Mouse (Mus musculus) lung, adult 2 months (tissue): ENCODE measurements around the gene Rarres1. TPM values are rescaled to one million over a fixed set of nuclear protein-coding genes. Genes with fewer than 3 reads are reported as not detected.

ENCODE experiments used
- DNase-seq: peaks from one replicate; pipeline ENCODE4 v3.0.0; 2022
- H3K4me1 ChIP-seq: fragments of 200-500 bp; 2 replicates; pipeline ENCODE4 v1.6.1; 2011; ENCODE audit warnings: low read length; ENCODE audit not compliant: control insufficient read depth, insufficient read depth
- H3K4me3 ChIP-seq: fragments of 200-500 bp; replicated peaks from 2 replicates; pipeline ENCODE3; 2011; ENCODE audit warnings: low read depth, mild to moderate bottlenecking, control low read depth, low read length; ENCODE audit errors: extremely low read depth
- CTCF ChIP-seq: fragments of 200-500 bp; IDR thresholded peaks from 2 replicates; pipeline ENCODE4 v1.5.1; 2011; ENCODE audit warnings: mild to moderate bottlenecking, low read length, control low read depth; ENCODE audit not compliant: insufficient read depth
- POLR2A ChIP-seq: fragments of 200-500 bp; IDR thresholded peaks from 2 replicates; pipeline ENCODE4 v1.6.1; 2011; ENCODE audit warnings: low read depth, mild to moderate bottlenecking, control low read depth, low read length, borderline replicate concordance; ENCODE audit errors: extremely low read depth
- WGBS: fragments of 180-500 bp; shearing (Covaris S2); methylation state at CpG from one replicate; pipeline ENCODE4 v1.1.7; 2018; 5-methylcytosine and 5-hydroxymethylcytosine counted together
- polyA plus RNA-seq: library from polyadenylated mRNA; depleted of rRNA; stranded (reverse); fragments of >200 nt; gene quantifications from 2 replicates; pipeline ENCODE4 v1.2.3, GENCODE M21; 2012

The Rarres1 gene
- polyA plus RNA-seq, 1 experiment = 1.1 TPM

DNA sequence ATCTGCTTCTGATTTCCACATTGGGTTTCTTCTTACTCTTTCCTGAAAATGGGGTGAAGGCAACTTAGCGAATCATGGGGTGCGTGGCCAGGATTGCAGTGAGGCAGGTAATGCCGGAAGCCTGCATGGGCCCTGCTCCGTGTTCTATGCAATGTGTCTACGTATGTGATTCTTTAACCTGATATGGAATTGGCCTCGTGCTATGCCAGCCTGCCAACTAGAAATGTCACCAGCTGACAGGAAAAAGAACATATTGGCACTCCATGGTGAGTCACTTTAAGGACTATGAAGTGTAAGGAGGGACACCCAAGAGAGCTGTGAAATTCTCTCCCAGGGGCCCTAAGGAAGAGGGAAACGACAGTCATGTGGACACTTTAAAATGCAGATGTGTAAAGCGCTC, 22.2 kb downstream of the Rarres1 start:
- 85% methylated on average over 8 of the region's 8 CpGs for WGBS
- TF ChIP-seq CTCF (no peak), POLR2A (no peak)

DNA sequence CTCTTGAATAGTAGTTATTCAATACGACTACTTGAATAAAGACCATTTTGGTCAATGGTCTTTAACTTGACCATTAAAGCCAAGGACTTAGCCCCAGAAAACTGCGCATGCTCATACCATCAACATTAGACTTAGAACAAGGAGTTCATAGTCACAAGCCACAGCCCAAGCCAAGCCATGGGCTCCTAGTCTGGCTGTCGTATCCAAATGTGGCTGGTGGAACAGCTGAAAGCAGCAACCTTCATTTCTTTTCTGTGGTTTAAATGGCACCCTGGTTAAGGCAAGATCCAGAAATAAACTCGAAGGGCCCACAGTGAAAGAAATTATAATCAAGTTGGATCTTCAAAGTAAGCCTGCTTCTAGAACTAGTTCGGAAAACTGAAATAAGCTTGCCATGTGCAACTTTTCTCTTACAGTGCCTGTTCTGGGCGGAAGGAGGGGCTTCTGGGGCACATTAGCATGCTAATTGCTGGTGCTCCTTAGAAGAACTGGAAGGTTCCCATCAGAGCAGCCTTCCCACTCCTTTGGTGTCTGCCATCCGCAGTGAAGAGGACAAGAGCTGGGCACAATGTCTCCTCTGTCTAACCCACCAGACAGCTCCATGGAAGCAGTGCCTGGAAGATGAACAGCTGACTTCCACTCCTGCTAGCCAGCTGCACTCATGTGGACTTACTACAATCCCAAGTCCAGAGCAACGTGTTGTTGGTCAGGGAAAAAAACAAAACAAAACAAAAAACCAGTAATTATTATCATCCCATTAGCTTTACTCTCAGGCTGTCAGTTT, 23.0 kb downstream of the Rarres1 start:
- DNase-seq = no peak
- H3K4me3 ChIP-seq = no peak overlapping the region
- no peaks in the 10 kb centered on the region for H3K4me1 ChIP-seq
- WGBS = 81% methylated on average over 8 of the region's 8 CpGs
- TF ChIP-seq POLR2A (no peak), CTCF (no peak)

More for the DNA sequence above, 22.2 kb downstream of the Rarres1 start:
- H3K4me3 ChIP-seq = no peak overlapping the region
- no peak for DNase-seq
- no peaks in the 10 kb centered on the region for H3K4me1 ChIP-seq

- DNase-seq = no peak
Measured at GRCm38 (mm10) chr3:67490156-67490555, 25.2 kb downstream of the Rarres1 start.

DNA sequence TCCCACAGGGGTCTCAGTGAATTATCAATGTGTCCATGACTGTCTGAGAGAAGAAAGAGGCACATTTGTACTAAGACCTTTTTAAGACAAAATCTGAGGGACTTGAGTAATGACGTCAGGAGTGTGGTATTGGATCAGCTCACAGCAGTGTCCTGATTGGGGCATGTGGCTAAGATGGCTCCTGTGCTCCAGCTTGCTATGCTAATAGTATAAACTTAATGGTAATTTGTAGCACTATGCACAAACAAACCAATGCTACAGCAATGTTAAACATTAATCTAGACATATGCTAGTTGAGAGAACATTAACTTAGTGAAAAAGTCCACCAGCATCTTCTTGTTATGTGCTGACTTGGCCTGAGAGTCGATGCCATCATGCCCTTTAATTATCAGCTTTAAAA, 30.1 kb downstream of the Rarres1 start:
- TF ChIP-seq CTCF (no peak), POLR2A (no peak)
- WGBS = 79% methylated on average over 2 of the region's 2 CpGs
- DNase-seq = no peak

More at GRCm38 (mm10) chr3:67490156-67490555, 25.2 kb downstream of the Rarres1 start:
- TF ChIP-seq CTCF (no peak), POLR2A (no peak)
- WGBS = 31% methylated on average over 4 of the region's 4 CpGs
- Histone ChIP-seq H3K4me1 (no peaks in the 10 kb centered on the region), H3K4me3 (no peak overlapping the region)

DNA sequence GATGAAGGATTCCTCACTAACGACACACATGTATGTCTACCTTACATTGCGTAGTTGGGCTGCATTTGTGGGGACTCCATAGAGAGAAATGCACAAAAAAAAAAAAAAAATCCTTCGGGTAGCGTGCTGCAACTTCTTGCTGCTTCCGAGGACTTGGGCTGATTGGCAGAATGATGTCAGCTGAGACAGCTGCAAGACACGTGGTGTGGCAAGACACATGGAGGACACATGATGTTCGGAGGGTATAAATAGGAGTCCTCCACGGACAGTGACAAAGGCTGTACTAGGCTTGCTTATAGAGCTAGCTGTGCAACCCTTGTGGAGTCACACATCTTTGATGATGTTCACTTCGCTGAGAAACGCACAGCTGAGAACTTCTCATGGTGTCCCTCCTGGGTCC, 32.9 kb downstream of the Rarres1 start:
- Histone ChIP-seq H3K4me3 (no peak overlapping the region), H3K4me1 (no peaks in the 10 kb centered on the region)
- DNase-seq = no peak
- TF ChIP-seq POLR2A (no peak), CTCF (no peak)
- WGBS = 92% methylated on average over 10 of the region's 10 CpGs

More for the DNA sequence above, 30.1 kb downstream of the Rarres1 start:
- Histone ChIP-seq H3K4me3 (no peak overlapping the region), H3K4me1 (no peaks in the 10 kb centered on the region)

- Histone ChIP-seq H3K4me1 (no peaks in the 10 kb centered on the region), H3K4me3 (no peak overlapping the region)
- TF ChIP-seq POLR2A = no peak
- no peak for DNase-seq
- 93% methylated on average over 11 of the region's 11 CpGs for WGBS
Measured at GRCm38 (mm10) chr3:67479806-67480205, 35.5 kb downstream of the Rarres1 start.

DNA sequence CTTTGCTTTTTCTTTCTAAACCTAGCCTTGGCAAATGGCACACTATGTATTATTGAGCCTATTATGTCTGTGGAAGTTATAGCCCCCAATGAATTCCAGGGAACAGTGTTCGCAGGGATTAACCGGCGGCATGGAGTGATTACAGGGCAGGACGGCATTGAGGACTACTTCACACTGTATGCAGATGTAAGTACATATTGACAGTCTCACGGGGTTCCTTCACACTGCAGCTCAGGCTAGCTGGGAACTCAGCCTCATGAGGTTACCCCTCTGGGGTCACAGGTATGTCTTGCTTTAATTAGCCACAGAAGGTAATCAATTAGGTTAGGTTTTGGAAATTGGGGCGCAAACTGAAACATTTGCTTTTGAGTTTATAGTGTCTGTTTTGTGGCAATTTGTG, 41.9 kb downstream of the Rarres1 start:
- 82% methylated on average over 6 of the region's 6 CpGs for WGBS
- no peak for DNase-seq
- no peak overlapping the region for H3K4me3 ChIP-seq
- no peak for TF ChIP-seq POLR2A
- no peaks in the 10 kb centered on the region for H3K4me1 ChIP-seq

DNA sequence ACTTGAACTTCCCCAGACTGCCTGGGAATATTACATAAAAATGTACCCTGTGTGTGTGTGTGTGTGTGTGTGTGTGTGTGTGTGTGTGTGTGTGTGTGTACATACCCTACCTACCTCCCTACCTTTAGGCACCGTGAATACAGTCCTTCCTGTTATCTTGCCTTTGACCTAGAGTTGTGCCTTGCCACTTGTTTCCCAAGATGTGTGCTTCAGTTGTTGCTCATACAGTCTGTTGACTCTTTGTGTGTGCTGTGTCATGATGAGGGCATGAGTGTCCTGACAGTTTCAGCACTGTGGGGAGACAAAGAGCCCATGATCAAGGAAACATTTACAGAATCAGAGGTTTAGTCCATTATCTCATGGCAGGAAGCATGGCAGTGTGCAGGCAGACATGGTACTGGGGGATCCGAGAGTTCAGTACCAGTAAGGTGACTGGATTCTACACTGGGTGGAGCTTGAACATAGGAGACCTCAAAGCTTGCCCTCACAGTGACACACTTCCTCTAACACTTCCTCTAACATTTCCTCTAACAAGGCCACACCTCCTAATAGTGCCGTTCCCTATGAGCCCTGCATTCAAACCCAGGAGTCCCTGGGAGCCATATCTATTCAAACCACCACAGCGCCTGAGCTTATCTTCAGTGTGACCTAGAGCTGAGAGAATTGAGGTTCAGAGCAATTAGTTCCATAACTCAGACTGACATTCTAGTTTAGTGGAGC, 43.8 kb downstream of the Rarres1 start:
- 75% methylated on average over 4 of the region's 4 CpGs for WGBS
- TF ChIP-seq CTCF = no peak
- no peak for TF ChIP-seq POLR2A
- Histone ChIP-seq H3K4me3 (no peak overlapping the region), H3K4me1 (no peaks in the 10 kb centered on the region)
- no peak for DNase-seq

DNA sequence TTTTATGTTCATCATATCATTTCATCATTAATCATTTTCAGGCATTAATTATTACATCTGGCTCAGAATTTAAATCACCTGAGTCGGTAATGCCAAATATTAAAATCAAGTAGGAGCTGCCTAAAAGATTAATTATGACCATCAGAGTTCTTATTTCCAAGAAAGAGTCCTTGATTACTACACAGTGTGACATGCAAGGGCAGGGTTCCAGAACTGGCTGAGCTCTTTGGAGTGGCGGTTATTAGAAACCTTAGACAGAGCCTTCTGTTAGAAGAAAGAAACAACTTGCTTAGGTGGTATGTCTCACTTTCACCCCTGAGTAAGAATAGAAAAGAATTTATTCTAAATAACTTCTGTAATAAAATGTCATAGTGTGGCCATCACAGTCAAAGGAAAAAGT, 48.0 kb downstream of the Rarres1 start:
- TF ChIP-seq POLR2A (no peak), CTCF (no peak)
- H3K4me1 ChIP-seq = peaks cover 5% of the 10 kb centered on the region; the same call in 1 of the 2 replicates
- 93% methylated on average over 2 of the region's 2 CpGs for WGBS
- no peak for DNase-seq
- no peak overlapping the region for H3K4me3 ChIP-seq

DNA sequence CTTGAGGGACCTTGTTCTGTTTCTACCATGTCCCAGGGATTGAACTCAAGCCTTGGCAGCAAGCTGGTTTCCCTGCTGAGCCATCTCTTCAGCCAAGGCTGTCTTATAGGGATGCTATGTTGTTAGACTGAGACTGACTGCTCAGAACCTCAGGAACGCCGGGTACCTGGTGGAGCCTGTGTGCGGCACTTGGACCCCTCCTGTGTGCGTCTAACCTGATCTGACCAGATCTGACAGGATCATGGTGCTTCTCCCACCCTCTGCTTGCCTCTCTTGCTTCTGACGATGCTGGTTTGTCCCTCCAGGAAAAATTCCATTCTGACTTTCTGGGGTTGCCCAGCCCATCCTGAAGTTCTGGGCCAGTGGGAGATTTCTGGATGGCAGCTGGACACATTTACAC, 48.7 kb downstream of the Rarres1 start:
- WGBS = 90% methylated on average over 5 of the region's 5 CpGs
- Histone ChIP-seq H3K4me1 (peaks cover 5% of the 10 kb centered on the region; the same call in 1 of the 2 replicates), H3K4me3 (no peak overlapping the region)
- DNase-seq = no peak
- no peak for TF ChIP-seq POLR2A
- no peak for TF ChIP-seq CTCF
